Mouse (Mus musculus) embryo, embryonic 11.5 days (tissue): ENCODE measurements around the gene Tie1.

Experiments used
- DNase-seq: peaks from one replicate; pipeline ENCODE4 v3.0.0-alpha.2; 2012; ENCODE audit warnings: low read depth, low spot score

Tie1 gene

GRCm38 (mm10) chr4:118476773-118477530, 12.9 kb downstream of the Tie1 start:
- DNase-seq, result no peak

GRCm38 (mm10) chr4:118472687-118473086, 17.2 kb downstream of the Tie1 start:
- DNase-seq, result no peak

GRCm38 (mm10) chr4:118471281-118471680, 18.6 kb downstream of the Tie1 start:
- no peak for DNase-seq

GRCm38 (mm10) chr4:118465697-118466163, 24.1 kb downstream of the Tie1 start:
- DNase-seq, result no peak

GRCm38 (mm10) chr4:118464956-118465355, 24.9 kb downstream of the Tie1 start:
- no peak for DNase-seq

GRCm38 (mm10) chr4:118457345-118457975, 32.4 kb downstream of the Tie1 start, which contains the start of gene Mpl:
Mpl (minus strand) TSS chr4:118457513.
- DNase-seq, result no peak

- DNase-seq, result no peak
Observed at GRCm38 (mm10) chr4:118446415-118447153, 43.3 kb downstream of the Tie1 start.

- no peak for DNase-seq
Observed at GRCm38 (mm10) chr4:118445781-118446414, 44.0 kb downstream of the Tie1 start.

- DNase-seq, result no peak
Observed at GRCm38 (mm10) chr4:118445088-118445487, 44.8 kb downstream of the Tie1 start.

GRCm38 (mm10) chr4:118437829-118438253, 52.0 kb downstream of the Tie1 start:
- DNase-seq, result no peak

- peak; percentile 92 for DNase-seq
Observed at GRCm38 (mm10) chr4:118436820-118437603, 52.8 kb downstream of the Tie1 start, which contains the start of gene Cdc20. Cdc20 (minus strand) TSS chr4:118437352.

- no peak for DNase-seq
Observed at GRCm38 (mm10) chr4:118432332-118432731, 57.5 kb downstream of the Tie1 start.

- DNase-seq, result no peak
Observed at GRCm38 (mm10) chr4:118429215-118429895, 60.5 kb downstream of the Tie1 start.

- DNase-seq, result no peak
Observed at GRCm38 (mm10) chr4:118428531-118429214, 61.2 kb downstream of the Tie1 start.

GRCm38 (mm10) chr4:118427768-118428451, 62.0 kb downstream of the Tie1 start, which contains the start of gene Elovl1:
Elovl1 (plus strand) TSS chr4:118428093.
- DNase-seq, result peak; percentile 77

GRCm38 (mm10) chr4:118427415-118427767, 62.5 kb downstream of the Tie1 start:
- DNase-seq, result no peak

GRCm38 (mm10) chr4:118425374-118425773, 64.5 kb downstream of the Tie1 start:
- no peak for DNase-seq

- no peak for DNase-seq
Observed at GRCm38 (mm10) chr4:118424541-118425160, 65.2 kb downstream of the Tie1 start.

GRCm38 (mm10) chr4:118421384-118421783, 68.5 kb downstream of the Tie1 start:
- no peak for DNase-seq
